Mouse (Mus musculus): ENCODE data around the gene Cib4. TPM values are rescaled to one million over a fixed set of nuclear protein-coding genes. Genes with fewer than 3 reads are reported as not detected.

Gene Cib4
- polyA plus RNA-seq, 1 experiment from 2014 or later, result not detected

GRCm38 (mm10) chr5:30559986-30560493 lies 14.4 kb upstream of the Cib4 start:
- no peak overlapping the region for H3K9ac ChIP-seq
- no peak overlapping the region for H3K4me2 ChIP-seq
- H3K4me3 ChIP-seq, result no peak overlapping the region
- no peak for ATAC-seq (replicated peaks)
- H3K4me1 ChIP-seq, result no peaks in the 10 kb centered on the region
- H3K36me3 ChIP-seq (replicated peaks), result no peaks in the 10 kb centered on the region
- no peaks in the 10 kb centered on the region for H3K9me3 ChIP-seq
- 45% methylated on average over 3 of the region's 3 CpGs for WGBS
- no peaks in the 10 kb centered on the region for H3K27me3 ChIP-seq (replicated peaks)
- H3K27ac ChIP-seq, result no peak overlapping the region

- Histone ChIP-seq H3K4me3 (no peak overlapping the region), H3K9me3 (no peaks in the 10 kb centered on the region), H3K27me3 (replicated peaks) (no peaks in the 10 kb centered on the region), H3K27ac (no peak overlapping the region), H3K4me2 (no peak overlapping the region), H3K36me3 (replicated peaks) (no peaks in the 10 kb centered on the region), H3K4me1 (no peaks in the 10 kb centered on the region), H3K9ac (no peak overlapping the region)
- 86% methylated on average over 3 of the region's 3 CpGs for WGBS
- ATAC-seq (replicated peaks), result no peak
Measured at GRCm38 (mm10) chr5:30559421-30559820, 13.8 kb upstream of the Cib4 start.

- Histone ChIP-seq H3K4me3 (no peak overlapping the region), H3K4me1 (no peaks in the 10 kb centered on the region), H3K4me2 (no peak overlapping the region), H3K27ac (no peak overlapping the region), H3K27me3 (replicated peaks) (no peaks in the 10 kb centered on the region), H3K36me3 (replicated peaks) (no peaks in the 10 kb centered on the region), H3K9ac (no peak overlapping the region), H3K9me3 (no peaks in the 10 kb centered on the region)
- WGBS, result 77% methylated on average over 3 of the region's 3 CpGs
- ATAC-seq (replicated peaks), result no peak
Measured at GRCm38 (mm10) chr5:30556284-30556683, 10.6 kb upstream of the Cib4 start.

- 61% methylated on average over 8 of the region's 8 CpGs for WGBS
- no peak overlapping the region for H3K27ac ChIP-seq
- no peaks in the 10 kb centered on the region for H3K9me3 ChIP-seq
- ATAC-seq (replicated peaks), result no peak
- no peaks in the 10 kb centered on the region for H3K36me3 ChIP-seq (replicated peaks)
- no peak overlapping the region for H3K9ac ChIP-seq
- H3K4me1 ChIP-seq, result no peaks in the 10 kb centered on the region
- H3K27me3 ChIP-seq (replicated peaks), result no peaks in the 10 kb centered on the region
- H3K4me2 ChIP-seq, result no peak overlapping the region
- no peak overlapping the region for H3K4me3 ChIP-seq
Measured at GRCm38 (mm10) chr5:30554981-30555380, 9.3 kb upstream of the Cib4 start.

- no peaks in the 10 kb centered on the region for H3K36me3 ChIP-seq (replicated peaks)
- ATAC-seq (replicated peaks), result no peak
- no peak overlapping the region for H3K9ac ChIP-seq
- H3K27me3 ChIP-seq (replicated peaks), result no peaks in the 10 kb centered on the region
- no peak overlapping the region for H3K4me2 ChIP-seq
- no peaks in the 10 kb centered on the region for H3K9me3 ChIP-seq
- WGBS, result 90% methylated on average over 13 of the region's 13 CpGs
- H3K4me3 ChIP-seq, result no peak overlapping the region
- no peak overlapping the region for H3K27ac ChIP-seq
- H3K4me1 ChIP-seq, result no peaks in the 10 kb centered on the region
Measured at GRCm38 (mm10) chr5:30553936-30554335, 8.3 kb upstream of the Cib4 start.

GRCm38 (mm10) chr5:30552006-30552405 lies 6.4 kb upstream of the Cib4 start:
- no peaks in the 10 kb centered on the region for H3K4me1 ChIP-seq
- H3K9me3 ChIP-seq, result no peaks in the 10 kb centered on the region
- no peak overlapping the region for H3K9ac ChIP-seq
- H3K27me3 ChIP-seq (replicated peaks), result no peaks in the 10 kb centered on the region
- H3K27ac ChIP-seq, result no peak overlapping the region
- H3K4me3 ChIP-seq, result no peak overlapping the region
- H3K4me2 ChIP-seq, result no peak overlapping the region
- no peak for ATAC-seq (replicated peaks)
- no peaks in the 10 kb centered on the region for H3K36me3 ChIP-seq (replicated peaks)
- 93% methylated on average over 6 of the region's 6 CpGs for WGBS

GRCm38 (mm10) chr5:30551022-30551638 lies 5.5 kb upstream of the Cib4 start:
- Histone ChIP-seq H3K4me3 (no peak overlapping the region), H3K36me3 (replicated peaks) (no peaks in the 10 kb centered on the region), H3K27me3 (replicated peaks) (no peaks in the 10 kb centered on the region), H3K9me3 (no peaks in the 10 kb centered on the region), H3K9ac (no peak overlapping the region), H3K4me1 (no peaks in the 10 kb centered on the region), H3K4me2 (no peak overlapping the region), H3K27ac (no peak overlapping the region)
- 79% methylated on average over 8 of the region's 8 CpGs for WGBS
- no peak for ATAC-seq (replicated peaks)

- WGBS, result 65% methylated on average over 9 of the region's 9 CpGs
- no peak overlapping the region for H3K4me2 ChIP-seq
- H3K4me1 ChIP-seq, result no peaks in the 10 kb centered on the region
- H3K36me3 ChIP-seq (replicated peaks), result no peaks in the 10 kb centered on the region
- ATAC-seq (replicated peaks), result no peak
- H3K9me3 ChIP-seq, result no peaks in the 10 kb centered on the region
- H3K27me3 ChIP-seq (replicated peaks), result no peaks in the 10 kb centered on the region
- H3K4me3 ChIP-seq, result no peak overlapping the region
- no peak overlapping the region for H3K27ac ChIP-seq
- no peak overlapping the region for H3K9ac ChIP-seq
Measured at GRCm38 (mm10) chr5:30550334-30551021, 4.8 kb upstream of the Cib4 start.

- WGBS, result 50% methylated on average over 2 of the region's 2 CpGs
- Histone ChIP-seq H3K9me3 (no peaks in the 10 kb centered on the region), H3K27me3 (replicated peaks) (no peaks in the 10 kb centered on the region), H3K4me1 (no peaks in the 10 kb centered on the region), H3K4me3 (no peak overlapping the region), H3K9ac (no peak overlapping the region), H3K27ac (no peak overlapping the region), H3K4me2 (no peak overlapping the region), H3K36me3 (replicated peaks) (no peaks in the 10 kb centered on the region)
- ATAC-seq (replicated peaks), result no peak
Measured at GRCm38 (mm10) chr5:30548681-30549080, 3.0 kb upstream of the Cib4 start.

GRCm38 (mm10) chr5:30536051-30536570 lies 9.5 kb downstream of the Cib4 start:
- 67% methylated on average over 7 of the region's 7 CpGs for WGBS
- ATAC-seq (replicated peaks), result no peak
- Histone ChIP-seq H3K27me3 (replicated peaks) (no peaks in the 10 kb centered on the region), H3K4me1 (no peaks in the 10 kb centered on the region), H3K9me3 (no peaks in the 10 kb centered on the region), H3K4me2 (no peak overlapping the region), H3K9ac (no peak overlapping the region), H3K36me3 (replicated peaks) (no peaks in the 10 kb centered on the region), H3K4me3 (no peak overlapping the region), H3K27ac (0 out of 2 replicates have a peak overlapping the region, but pooled peaks have one; percentile 12)

- Histone ChIP-seq H3K36me3 (replicated peaks) (no peaks in the 10 kb centered on the region), H3K4me1 (no peaks in the 10 kb centered on the region), H3K27ac (no peak overlapping the region), H3K9ac (no peak overlapping the region), H3K4me3 (no peak overlapping the region), H3K9me3 (no peaks in the 10 kb centered on the region), H3K27me3 (replicated peaks) (no peaks in the 10 kb centered on the region), H3K4me2 (no peak overlapping the region)
- no peak for ATAC-seq (replicated peaks)
- WGBS, result 80% methylated on average over 6 of the region's 6 CpGs
Measured at GRCm38 (mm10) chr5:30534637-30535036, 11.0 kb downstream of the Cib4 start.

GRCm38 (mm10) chr5:30528906-30529305 lies 16.7 kb downstream of the Cib4 start:
- ATAC-seq (replicated peaks), result no peak
- Histone ChIP-seq H3K36me3 (replicated peaks) (no peaks in the 10 kb centered on the region), H3K4me1 (no peaks in the 10 kb centered on the region), H3K27ac (no peak overlapping the region), H3K4me2 (no peak overlapping the region), H3K4me3 (no peak overlapping the region), H3K9me3 (no peaks in the 10 kb centered on the region), H3K9ac (no peak overlapping the region), H3K27me3 (replicated peaks) (no peaks in the 10 kb centered on the region)
- WGBS, result 50% methylated on average over 4 of the region's 4 CpGs

- no peaks in the 10 kb centered on the region for H3K4me1 ChIP-seq
- no peaks in the 10 kb centered on the region for H3K9me3 ChIP-seq
- 72% methylated on average over 5 of the region's 5 CpGs for WGBS
- H3K27ac ChIP-seq, result no peak overlapping the region
- H3K27me3 ChIP-seq (replicated peaks), result no peaks in the 10 kb centered on the region
- ATAC-seq (replicated peaks), result no peak
- no peak overlapping the region for H3K4me2 ChIP-seq
- no peak overlapping the region for H3K4me3 ChIP-seq
- H3K36me3 ChIP-seq (replicated peaks), result no peaks in the 10 kb centered on the region
- H3K9ac ChIP-seq, result no peak overlapping the region
Measured at GRCm38 (mm10) chr5:30527129-30527528, 18.5 kb downstream of the Cib4 start.
